Mouse (Mus musculus): ENCODE results near the gene Dusp9.

GRCm38 (mm10) chrX:73615876-73616275 lies 23.3 kb upstream of the Dusp9 start:
- TF ChIP-seq POLR2A (IDR thresholded peaks at IDR 0.05; ENCODE audit: low read depth, low read length) = no peak
- no peak for TF ChIP-seq CTCF (IDR thresholded peaks at IDR 0.05; ENCODE audit: borderline replicate concordance, insufficient read depth, low read length)
